Mouse (Mus musculus) heart, adult 8-10 months (tissue): ENCODE measurements around the gene Vasn. TPM values are rescaled to one million over a fixed set of nuclear protein-coding genes. Genes with fewer than 3 reads are reported as not detected.

Source experiments
- DNase-seq: peaks from one replicate; pipeline ENCODE4 v3.0.0; 2022; ENCODE audit warnings: low spot score
- total RNA-seq, 4 experiments: library from RNA; stranded (reverse); gene quantifications; 2 replicates each; pipeline ENCODE4 v1.2.4; 2022

The Vasn gene
- total RNA-seq, 4 experiments from 2014 or later: 6.9 to 9.3 (median 8.1) TPM

DNA sequence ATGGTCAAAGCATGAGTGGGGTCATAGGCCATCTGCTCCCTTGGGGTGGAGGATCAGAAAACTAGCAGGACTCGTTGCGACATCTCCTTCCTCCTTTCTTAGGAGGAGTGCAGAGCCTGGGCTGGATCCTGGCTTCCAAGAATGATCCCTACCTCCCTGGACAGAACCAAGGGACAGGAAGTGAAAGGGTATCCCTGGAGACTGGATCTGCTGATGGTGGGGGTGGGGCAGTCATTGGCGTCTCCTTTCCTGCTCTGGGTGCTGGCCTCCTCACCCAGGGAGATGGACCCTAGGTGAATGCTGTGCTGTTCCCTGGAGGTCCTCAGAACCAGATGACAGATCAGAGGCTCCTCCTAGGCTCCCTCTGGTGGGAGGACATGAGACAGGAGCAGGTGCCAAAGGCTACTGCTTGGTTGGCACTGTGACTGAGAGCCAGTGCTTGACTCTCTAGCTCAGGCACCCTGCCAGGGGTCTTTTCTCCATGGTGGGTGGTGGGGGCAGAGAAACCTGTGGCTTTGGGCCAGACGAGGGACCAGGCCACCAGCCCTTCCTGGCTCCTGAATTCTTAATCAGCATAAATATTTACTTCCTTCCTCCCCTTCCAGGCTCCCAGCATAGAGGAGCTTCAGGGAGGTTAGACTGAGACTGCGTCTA is 33.2 kb upstream of the Vasn start:
- peak; percentile 59 for DNase-seq

DNA sequence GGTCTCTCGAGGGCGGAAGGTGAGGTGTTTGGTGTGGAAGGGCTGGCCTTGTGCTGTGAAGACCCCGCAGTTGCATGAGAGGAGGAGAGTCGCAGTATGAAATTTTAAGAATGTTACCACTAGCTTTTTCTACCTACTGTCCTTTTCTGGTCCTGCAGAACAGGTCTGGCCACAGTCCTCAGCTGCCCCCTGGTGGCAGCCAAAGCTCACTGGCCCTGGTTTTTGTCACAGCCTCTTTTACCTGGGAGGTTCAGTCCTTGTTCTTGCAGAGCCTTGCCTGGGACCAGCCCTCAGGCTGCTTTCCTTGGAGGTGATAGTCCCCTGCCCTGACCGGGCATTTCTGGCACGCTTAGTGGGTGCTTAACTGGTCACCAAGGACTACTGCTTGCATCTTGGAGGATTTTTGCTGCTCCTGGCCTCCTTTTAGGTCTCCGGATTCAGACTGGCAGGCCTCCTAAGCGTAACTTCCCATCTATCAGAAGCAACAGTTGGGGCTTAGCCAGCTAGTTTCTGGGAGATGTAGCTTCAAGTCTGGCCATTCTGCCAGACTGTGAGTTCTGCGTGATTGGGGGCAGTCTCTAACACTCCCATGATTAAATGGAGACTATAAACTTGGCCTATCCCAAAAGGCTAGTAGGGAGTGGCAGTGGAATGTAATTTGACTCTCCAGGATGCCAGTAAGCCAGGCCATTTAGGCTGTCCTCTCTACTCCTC is 31.8 kb upstream of the Vasn start:
- peak; percentile 83 for DNase-seq

DNA sequence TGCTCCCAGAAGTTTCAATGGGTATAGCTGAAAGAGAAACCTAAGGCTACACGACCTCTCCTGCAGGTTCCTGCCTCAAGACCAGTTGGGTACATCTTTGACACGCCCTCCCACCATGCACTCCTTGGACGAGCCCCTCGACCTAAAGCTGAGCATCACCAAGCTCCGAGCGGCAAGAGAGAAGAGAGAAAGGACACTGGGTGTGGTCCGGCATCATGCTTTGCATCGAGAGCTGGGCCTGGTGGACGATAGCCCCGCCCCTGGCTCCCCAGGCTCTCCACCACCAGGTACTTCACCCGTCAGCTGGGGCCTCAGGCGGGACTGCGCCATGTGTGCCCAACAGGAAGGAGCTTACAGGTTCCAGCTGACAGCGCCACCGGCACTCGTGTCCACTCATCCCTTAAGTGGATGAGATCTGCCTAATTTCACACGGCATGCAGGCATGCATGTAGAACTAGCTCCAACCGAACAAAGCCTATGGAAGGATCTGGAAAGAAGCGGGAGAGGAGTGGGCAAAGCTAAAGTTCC is 31.1 kb upstream of the Vasn start:
- DNase-seq: no peak

DNA sequence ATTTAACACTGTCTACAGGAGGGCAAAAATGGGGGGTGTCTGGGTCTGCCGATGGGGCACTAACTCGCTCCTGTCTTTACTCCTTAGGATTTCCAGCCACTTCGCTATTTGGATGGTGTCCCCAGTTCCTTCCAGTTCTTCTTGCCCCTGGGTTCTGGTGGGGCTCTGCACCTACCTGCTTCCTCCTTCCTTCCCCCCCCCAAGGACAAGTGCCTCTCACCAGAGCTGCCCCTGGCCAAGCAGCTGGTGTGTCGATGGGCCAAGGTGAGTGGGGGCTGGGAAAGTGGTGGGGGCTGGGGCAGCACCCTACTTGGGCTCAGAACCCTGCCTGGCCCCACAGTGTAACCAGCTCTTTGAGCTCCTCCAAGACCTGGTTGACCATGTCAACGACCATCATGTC is 28.5 kb upstream of the Vasn start:
- no peak for DNase-seq

DNA sequence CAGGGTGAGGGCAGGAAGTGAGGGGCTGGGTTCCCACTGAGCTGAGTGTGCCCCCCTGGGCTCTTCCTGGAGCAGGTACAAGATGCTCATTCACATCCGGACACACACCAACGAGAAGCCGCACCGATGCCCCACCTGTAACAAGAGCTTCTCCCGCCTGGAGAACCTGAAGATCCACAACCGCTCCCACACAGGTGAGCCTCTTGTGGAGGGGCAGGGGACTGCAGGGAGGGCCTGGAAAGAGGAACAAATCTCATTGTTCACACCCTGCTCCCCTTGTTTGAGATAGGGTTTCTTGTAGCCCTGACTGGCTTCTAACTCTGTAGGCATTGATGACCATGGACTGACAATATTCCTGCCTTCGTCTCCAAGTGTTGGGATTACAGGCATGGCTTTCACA is 28.1 kb upstream of the Vasn start:
- DNase-seq: no peak

DNA sequence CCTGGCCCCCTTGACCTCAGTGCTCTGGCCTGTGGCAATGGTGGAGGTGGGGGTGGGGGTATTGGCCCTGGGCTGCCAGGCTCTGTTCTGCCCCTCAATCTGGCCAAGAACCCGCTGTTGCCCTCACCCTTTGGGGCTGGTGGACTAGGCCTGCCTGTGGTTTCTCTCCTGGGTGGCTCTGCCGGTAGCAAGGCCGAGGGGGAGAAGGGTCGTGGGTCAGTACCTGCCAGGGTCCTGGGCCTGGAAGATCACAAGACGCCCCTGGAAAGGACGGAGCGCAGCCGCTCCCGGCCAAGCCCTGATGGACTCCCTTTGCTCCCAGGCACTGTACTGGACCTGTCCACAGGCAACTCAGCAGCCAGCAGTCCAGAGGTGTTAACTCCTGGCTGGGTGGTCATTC is 26.0 kb upstream of the Vasn start:
- DNase-seq: no peak

DNA sequence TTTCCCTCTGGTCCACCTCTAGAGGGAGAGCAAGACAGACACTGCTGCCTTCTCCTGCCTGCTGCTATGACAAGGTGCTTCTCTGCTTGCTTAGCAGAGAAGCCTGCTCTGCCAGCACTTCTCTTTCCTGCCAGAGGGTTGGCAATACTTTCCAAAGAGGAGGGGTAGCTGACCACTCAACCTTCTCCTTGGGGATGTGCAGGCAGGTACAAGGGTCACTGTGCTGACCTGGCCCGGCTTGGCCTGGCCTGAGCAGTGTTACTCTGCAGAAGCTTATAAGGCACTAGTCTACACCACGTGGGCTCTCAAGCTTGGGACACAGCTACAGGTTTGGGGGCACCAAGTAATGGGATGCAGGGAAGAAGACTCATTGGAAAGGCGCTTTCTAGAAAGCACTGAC is 25.1 kb upstream of the Vasn start:
- no peak for DNase-seq

DNA sequence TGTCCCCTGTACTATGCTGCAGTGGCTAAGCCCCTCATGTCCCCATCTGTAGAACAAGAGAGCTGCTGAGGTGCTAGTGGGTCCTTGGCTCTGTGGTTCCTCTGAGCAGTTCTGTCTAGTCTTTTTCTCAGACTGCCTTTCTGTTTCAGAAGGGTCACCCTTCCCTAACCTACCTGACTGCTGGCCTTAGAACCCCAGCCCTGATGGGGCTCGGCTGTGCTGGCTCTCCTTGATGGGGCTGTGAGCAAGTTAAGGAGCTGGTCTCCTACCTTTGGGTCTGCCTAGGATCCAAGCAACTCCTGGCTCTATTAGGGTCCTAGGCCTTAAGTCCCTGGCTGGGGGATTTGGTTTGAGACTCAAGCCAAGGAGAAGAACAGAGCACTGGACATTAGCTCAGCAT is 24.4 kb upstream of the Vasn start:
- no peak for DNase-seq

DNA sequence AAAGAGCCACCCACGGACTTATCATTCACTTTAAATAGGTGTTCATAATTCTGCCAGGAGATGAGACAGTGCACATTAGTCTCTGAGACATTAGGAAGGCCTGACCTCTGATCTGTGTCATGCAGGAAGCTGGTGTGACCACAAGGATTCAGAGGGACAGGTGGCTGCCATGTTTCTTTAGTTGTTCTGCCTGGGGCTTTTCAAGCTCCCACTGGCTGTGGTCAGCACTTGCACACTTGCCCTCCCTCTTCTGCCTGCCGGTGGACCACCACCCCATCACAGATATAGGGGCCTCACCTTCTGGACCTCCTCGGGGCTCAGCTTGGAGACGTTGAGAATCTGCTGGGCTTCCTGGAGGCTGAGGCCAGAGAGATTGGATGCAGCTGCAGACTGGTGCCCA is 22.9 kb upstream of the Vasn start:
- DNase-seq: no peak

DNA sequence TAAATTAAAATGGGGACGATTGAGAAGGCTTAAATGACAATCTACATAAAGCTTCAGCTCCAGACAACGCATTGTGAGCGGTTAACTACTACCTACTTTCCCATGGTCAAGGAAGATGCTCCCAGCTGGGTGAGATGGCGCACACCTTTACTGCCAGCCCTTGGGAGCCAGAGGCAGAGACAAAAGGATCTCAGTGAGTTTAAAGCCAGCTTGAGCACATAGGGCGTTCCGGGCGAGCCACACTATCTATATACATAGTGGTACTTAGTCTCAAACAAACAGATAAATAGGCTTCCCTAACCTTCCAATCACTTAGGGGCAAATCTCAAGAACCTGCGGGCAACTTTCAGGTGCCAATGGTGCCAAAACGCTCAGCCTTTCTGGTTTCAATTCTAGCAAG is 15.7 kb upstream of the Vasn start:
- DNase-seq: no peak

DNA sequence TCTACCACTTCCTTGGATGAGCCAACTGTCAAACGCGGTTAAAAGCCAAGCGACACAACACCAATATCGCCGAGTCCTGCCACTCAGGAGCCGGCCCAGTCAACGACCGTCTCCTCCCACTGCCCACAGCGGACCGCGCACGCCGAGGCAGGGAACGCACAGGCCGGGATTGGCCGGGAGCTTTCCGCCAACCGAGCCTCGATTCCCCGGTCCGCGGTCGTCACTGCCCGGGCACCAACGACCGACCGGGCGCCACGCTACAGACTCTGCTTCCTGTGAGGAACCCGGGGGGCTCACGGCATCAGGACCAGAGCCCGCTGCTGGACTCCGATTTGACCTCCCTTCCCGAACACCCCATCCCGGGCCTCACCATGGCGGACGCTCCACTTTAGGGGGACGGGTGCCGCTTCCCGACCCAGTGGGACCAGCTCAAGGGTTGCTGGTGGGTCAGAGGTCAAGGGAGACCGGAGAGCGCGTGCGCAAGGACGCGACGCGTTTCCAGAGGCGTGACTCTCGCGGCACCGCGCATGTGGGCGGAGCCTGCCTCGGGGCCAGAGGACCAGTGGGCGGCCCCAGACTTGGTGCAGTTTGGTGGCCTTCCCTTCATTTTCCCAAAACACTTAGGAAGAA is 15.1 kb upstream of the Vasn start, which contains the start of gene Pam16:
Gene Pam16, minus strand, starts transcription at position 508 of the 630 bp plus-strand sequence.
- peak; percentile 92 for DNase-seq

DNA sequence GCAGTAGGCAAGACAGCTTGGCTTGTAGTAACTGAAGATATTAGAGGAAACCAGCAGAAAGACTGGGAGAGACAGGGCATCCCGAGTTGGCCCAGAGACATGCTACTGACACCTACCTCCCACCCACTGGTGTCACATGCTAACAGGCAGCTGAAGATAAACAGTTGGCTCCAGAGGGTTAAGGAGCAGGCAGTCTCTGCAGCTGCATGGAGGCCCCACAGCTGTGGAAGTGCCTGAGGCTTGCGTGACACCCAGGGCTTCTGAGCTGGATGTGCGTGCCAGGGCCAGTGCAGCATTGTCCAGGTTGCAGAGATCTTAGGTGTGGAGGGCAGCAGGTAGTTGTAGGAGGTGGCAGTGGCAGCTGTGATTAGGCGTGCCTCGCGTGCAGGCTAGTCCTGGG is 12.6 kb upstream of the Vasn start:
- no peak for DNase-seq

DNA sequence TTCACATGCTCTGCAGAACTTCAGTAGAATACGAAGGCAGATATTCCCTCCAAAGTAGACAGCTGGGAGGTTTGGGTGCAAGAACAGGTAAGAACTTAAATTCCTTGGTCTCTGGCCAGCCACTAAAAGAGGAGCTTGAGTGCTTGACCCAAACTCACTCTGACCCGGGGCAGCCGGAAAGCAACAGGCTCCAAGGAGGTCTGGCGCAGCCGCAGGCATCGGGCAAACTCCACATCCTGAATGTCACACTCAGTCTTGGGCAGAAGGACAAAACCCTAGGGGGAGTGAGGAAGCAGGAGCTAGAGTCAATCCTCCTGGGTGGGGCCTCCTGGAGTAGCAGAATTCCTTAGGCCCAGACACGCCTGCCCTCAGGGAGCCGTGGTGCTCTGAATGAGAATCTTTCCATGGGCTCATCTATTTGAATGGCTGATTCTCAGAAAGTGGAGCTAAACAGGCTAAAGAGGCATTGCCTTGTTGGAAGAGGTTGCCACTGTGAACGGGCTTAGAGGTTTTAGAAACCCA is 10.8 kb upstream of the Vasn start:
- no peak for DNase-seq

DNA sequence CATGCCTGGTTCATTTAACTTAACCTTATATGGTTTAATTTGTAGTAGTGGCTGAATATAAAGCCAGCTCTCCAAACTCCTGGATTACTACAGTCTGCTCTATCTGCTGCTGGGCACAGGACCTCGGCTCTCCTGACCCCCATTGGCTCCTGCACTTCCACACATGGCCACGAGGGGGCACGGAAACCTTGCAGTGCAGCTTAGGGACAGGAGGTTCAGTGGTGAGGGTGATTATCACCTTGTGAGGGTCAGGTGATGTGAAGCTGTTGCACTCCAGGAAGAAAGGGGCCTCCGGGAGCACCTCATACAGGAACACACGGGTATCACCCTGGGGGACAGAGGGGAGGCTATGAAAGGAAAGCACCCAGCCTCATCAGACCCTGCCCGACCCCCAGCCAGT is 9.8 kb upstream of the Vasn start:
- peak; percentile 82 for DNase-seq

DNA sequence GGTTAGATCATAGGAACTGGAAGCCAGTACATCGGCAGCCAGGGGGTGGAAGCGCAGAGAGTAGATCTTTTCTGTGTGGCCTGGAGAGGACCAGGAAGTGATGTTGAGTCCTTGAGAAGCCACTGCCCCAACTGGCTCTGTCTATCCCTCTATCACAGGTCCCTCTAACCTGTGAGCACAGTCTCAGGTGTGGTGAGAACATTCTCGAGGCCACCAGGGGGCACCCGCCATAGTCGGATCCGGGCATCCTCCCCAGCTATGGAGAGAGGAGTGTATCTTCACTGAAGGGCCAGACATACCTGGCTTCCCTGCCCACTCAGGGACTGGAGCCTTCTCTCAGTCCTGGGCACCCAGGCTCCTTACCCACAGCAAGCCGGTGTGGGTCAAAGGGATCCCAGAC is 7.7 kb upstream of the Vasn start:
- no peak for DNase-seq

DNA sequence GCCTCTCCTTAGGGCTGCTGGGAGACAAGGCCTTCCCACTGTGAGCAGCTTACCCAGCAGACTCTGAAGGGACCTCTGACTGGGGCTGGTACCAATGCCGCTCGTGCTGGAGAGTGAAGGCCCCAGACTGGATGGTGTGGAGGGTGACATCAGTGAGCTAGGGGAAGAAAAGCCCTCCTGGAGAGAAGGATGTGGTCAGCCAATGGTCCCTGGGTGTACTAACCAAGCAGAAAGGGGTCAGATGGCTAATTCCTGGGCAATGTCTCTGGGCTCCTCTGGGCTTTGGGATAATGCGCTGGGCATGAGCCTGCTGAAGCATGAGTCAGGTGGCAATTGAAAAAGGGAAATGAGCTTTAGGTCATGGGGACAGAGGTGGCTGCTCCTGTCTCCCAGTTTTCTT is 6.1 kb upstream of the Vasn start:
- DNase-seq: no peak

DNA sequence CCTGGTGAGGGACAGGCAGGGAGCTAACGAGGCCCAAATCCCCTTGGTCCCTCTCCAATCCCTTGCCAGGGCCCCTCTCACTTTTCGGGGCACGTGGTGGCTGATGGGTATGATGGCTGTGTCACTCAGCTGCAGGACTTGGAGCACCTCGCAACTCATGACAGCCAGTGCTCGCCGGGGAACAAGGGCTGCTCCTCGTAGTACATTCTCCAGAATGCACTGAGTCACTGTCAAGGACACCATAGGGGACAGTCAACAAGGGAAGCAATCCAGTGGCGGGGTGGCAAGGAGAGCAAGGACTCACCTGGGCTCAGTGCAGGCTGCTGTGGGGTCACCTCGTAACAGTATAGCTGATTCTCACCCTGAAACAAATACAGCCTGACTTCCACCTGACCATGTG is 5.1 kb upstream of the Vasn start:
- DNase-seq: no peak

DNA sequence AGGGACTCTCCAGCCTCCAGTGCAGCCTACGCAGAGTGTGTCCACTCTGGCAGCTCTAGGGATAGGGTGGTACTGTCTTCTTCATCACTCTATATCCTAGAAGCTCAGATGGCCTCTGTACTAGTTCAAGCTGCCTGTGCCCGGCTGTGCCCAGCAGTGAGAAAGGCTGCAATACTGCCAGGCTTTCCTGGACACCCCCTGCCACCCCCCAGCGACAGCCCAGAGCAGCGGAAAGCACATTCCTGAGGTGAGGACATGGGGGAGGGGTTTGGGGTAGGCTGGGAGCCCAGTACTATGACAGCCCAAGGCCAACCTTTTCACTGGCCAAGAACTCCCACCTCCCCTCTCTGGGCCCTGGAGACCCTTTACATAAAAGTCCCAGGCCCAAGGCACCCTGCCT is 4.0 kb upstream of the Vasn start:
- DNase-seq: no peak

DNA sequence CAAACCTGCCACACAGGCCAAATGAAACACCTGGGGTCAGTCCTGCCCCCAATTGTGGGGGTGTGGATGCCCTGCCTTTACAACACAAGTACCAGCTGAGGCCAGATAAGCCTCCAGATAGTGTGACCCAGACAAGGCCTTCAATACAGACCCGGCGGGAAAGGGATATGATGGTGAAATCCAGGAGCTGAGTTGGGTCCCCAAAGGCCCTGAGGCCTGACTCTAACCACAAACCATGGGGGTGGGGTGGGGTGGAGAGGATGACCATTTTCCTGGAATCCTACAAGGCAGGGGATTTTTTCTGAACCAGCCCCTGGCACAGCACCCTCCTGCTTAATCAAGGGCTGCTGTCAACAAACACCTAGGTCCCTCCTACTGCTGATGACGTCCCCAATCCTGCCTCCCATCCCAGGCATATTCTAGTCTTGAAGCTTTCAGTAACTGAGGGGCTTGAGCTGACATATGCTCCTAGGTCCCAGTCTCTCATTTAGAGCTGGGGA is 800 bp upstream of the Vasn start:
- DNase-seq: no peak

DNA sequence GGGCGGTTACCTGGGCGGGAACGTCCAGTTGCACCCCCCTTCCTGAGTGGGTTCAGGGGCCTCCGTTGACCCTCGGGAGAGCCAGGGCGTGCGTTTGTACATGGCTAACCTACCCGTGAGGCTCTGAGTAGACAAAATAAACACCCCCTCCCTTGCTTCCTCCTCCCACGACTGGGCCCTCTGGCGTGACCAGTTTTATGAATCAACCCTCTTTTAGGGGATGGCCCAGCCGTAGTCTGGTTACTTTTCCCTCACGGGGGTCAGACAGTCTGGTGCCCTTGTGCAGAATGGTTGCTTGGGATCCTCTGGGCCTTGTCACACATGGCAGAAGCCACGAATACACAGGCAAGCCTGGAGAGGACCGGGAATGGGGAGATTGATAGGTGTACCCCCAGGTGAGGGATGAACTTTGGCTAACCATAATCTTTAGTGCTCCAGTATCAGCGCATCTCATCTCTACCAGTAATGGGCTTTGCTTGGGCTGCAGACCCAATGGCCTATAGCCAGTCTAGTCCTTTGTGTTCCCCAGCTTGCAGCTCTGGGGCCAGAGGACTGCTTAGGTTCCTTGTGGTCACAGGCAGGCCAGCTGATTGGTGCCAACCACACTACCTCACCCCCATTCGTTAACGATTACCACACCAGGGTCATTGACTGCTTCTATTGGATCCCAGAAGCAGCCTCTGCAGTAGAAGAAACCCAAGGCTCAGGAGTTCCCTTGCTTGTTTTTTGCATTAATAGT is 695 bp downstream of the Vasn start:
- DNase-seq: no peak

DNA sequence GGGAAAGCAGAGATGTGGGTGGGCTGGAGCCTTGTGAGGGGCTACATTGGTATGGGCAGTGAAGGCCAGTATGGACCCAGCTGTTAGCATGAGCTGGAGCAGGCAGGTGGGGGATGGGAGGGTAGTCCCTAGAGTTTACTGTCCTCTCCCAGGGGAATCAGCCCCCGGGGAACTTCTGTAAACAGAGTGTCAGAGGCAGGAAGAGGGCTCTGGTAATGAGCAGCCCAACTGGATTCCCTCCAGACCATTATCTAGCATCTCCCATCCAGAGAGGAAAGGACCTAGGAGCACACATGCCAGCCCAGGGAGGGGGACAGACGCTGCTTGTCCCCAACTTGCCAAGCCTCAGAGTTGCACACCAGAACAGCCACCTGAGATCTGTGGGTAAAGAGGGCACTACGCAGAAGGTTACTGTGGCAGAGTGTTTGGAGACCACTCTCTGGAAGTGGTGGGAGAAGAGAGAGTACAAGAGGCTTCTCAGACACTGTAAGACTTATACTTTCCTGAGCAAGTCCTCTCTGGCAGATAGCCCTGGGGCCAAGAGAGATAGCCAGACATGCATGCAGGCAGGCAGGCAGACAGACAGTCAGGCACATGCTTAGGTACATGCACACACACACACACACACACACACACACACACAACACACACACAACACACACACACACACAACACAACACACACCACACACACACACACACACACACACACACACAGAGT is 1.5 kb downstream of the Vasn start:
- no peak for DNase-seq
